Mouse (Mus musculus): ENCODE results near the gene Cpne5. TPM values are rescaled to one million over a fixed set of nuclear protein-coding genes. Genes with fewer than 3 reads are reported as not detected.
A peak's percentile ranks its signal among the peaks of the same experiment; 100 is the strongest.
"Not testable (repeated sequence)": the region's sequence is repeated elsewhere in the genome, so short reads cannot be mapped to it uniquely, and the experiment has no call there.

The Cpne5 gene
- 10 to 100 TPM; 34.0 to 36.3 TPM for total RNA-seq (2021)
- long read RNA-seq, experiment 1, full-length matches to known transcripts: 3 of 4 reads
- long read RNA-seq, experiment 1, partial matches to known transcripts: 1 of 4 reads
- long read RNA-seq, experiment 1, other reads (novel, unspliced or antisense): 0 of 4 reads
- long read RNA-seq, experiment 2, full-length matches to known transcripts: 13 of 18 reads
- long read RNA-seq, experiment 2, partial matches to known transcripts: 1 of 18 reads
- long read RNA-seq, experiment 2, other reads (novel, unspliced or antisense): 4 of 18 reads

GRCm38 (mm10) chr17:29237772-29238420, at the start of gene Cpne5:
Gene Cpne5, minus strand, starts transcription at chr17:29238167.
- peak within 1 kb of the TSS; percentile 63 for H3K4me3 ChIP-seq
- peak within 1 kb of the TSS; percentile 65 for H3K27ac ChIP-seq
- 0 out of 2 replicates have a peak, but pooled peaks have one; percentile 3 for TF ChIP-seq CTCF (conservative IDR thresholded peaks at IDR 0.05)
- DNase-seq (ENCODE audit: low spot score in 2 of 2): peak in 1 of 2 experiments; percentile 34

- peak overlapping the region; percentile 4; the same call in 1 of the 2 replicates for H3K4me3 ChIP-seq
- no peak for DNase-seq (ENCODE audit: low spot score in 2 of 2)
- peak overlapping the region; percentile 62 for H3K27ac ChIP-seq
- no peak for TF ChIP-seq CTCF (conservative IDR thresholded peaks at IDR 0.05)
Measured at GRCm38 (mm10) chr17:29282216-29282952, 44.4 kb upstream of the Cpne5 start.

- DNase-seq (ENCODE audit: low spot score in 2 of 2): no peak
- TF ChIP-seq CTCF (conservative IDR thresholded peaks at IDR 0.05): no peak
- Histone ChIP-seq H3K4me3 (no peak overlapping the region), H3K27ac (peak overlapping the region; percentile 62)
Measured at GRCm38 (mm10) chr17:29281541-29281940, 43.6 kb upstream of the Cpne5 start.

GRCm38 (mm10) chr17:29280422-29280821, 42.5 kb upstream of the Cpne5 start:
- no peak overlapping the region for H3K4me3 ChIP-seq
- DNase-seq (ENCODE audit: low spot score in 2 of 2): no peak
- H3K27ac ChIP-seq: no peak overlapping the region
- TF ChIP-seq CTCF (conservative IDR thresholded peaks at IDR 0.05): no peak

GRCm38 (mm10) chr17:29273889-29274288, 35.9 kb upstream of the Cpne5 start:
- TF ChIP-seq CTCF (conservative IDR thresholded peaks at IDR 0.05): no peak
- H3K27ac ChIP-seq: no peak overlapping the region

GRCm38 (mm10) chr17:29273156-29273555, 35.2 kb upstream of the Cpne5 start:
- DNase-seq (ENCODE audit: low spot score in 2 of 2): no peak
- Histone ChIP-seq H3K4me3 (no peak overlapping the region), H3K27ac (no peak overlapping the region)
- no peak for TF ChIP-seq CTCF (conservative IDR thresholded peaks at IDR 0.05)

More at GRCm38 (mm10) chr17:29273889-29274288, 35.9 kb upstream of the Cpne5 start:
- no peak for DNase-seq (ENCODE audit: low spot score in 2 of 2)
- no peak overlapping the region for H3K4me3 ChIP-seq

- Histone ChIP-seq H3K4me3 (no peak overlapping the region), H3K27ac (no peak overlapping the region)
- no peak for TF ChIP-seq CTCF (conservative IDR thresholded peaks at IDR 0.05)
- no peak for DNase-seq (ENCODE audit: low spot score in 2 of 2)
Measured at GRCm38 (mm10) chr17:29270148-29270698, 32.3 kb upstream of the Cpne5 start.

- no peak for DNase-seq (ENCODE audit: low spot score in 2 of 2)
- peak overlapping the region; percentile 92 for H3K27ac ChIP-seq
- H3K4me3 ChIP-seq: peak overlapping the region; percentile 63
- no peak for TF ChIP-seq CTCF (conservative IDR thresholded peaks at IDR 0.05)
Measured at GRCm38 (mm10) chr17:29269349-29269706, 31.4 kb upstream of the Cpne5 start.

- H3K27ac ChIP-seq: peak within 1 kb of the TSS; percentile 92
- DNase-seq (ENCODE audit: low spot score in 2 of 2): peak; percentile 93 to 97
- TF ChIP-seq CTCF (conservative IDR thresholded peaks at IDR 0.05): peak; percentile 94
- H3K4me3 ChIP-seq: peak within 1 kb of the TSS; percentile 63
Measured at GRCm38 (mm10) chr17:29268682-29269348, 30.8 kb upstream of the Cpne5 start, which contains the start of gene BC004004. Gene BC004004, plus strand, starts transcription at chr17:29268788.

GRCm38 (mm10) chr17:29267931-29268681, 30.1 kb upstream of the Cpne5 start:
- peak overlapping the region; percentile 63 for H3K4me3 ChIP-seq
- no peak for TF ChIP-seq CTCF (conservative IDR thresholded peaks at IDR 0.05)
- DNase-seq (ENCODE audit: low spot score in 2 of 2): no peak
- peak overlapping the region; percentile 92 for H3K27ac ChIP-seq

GRCm38 (mm10) chr17:29267040-29267439, 29.1 kb upstream of the Cpne5 start:
- H3K4me3 ChIP-seq; H3K27ac ChIP-seq; DNase-seq (ENCODE audit: low spot score in 2 of 2): not testable (repeated sequence)

GRCm38 (mm10) chr17:29264760-29265159, 26.8 kb upstream of the Cpne5 start:
- Histone ChIP-seq H3K4me3 (no peak overlapping the region; the same call in 1 of the 2 replicates), H3K27ac (no peak overlapping the region)
- no peak for TF ChIP-seq CTCF (conservative IDR thresholded peaks at IDR 0.05)
- DNase-seq (ENCODE audit: low spot score in 2 of 2): no peak
